Mouse (Mus musculus) left cerebral cortex, adult 2 months (tissue): Measurements from ENCODE around the gene Rpl35a. TPM values are rescaled to one million over a fixed set of nuclear protein-coding genes. Genes with fewer than 3 reads are reported as not detected.
"Not testable (repeated sequence)": the region's sequence is repeated elsewhere in the genome, so short reads cannot be mapped to it uniquely, and the experiment has no call there.

Experiments
- DNase-seq, 2 experiments: peaks; one replicate each; pipeline ENCODE4 v3.0.0; 2021 to 2022; ENCODE audit warnings: low spot score in 2 of 2, mixed read lengths in 1 of 2; ENCODE audit errors: extremely low spot score in 1 of 2
- H3K27ac ChIP-seq: fragments of 200-600 bp; 2 replicates; pipeline ENCODE4 v1.8.1; 2022
- H3K4me3 ChIP-seq: fragments of 200-600 bp; 2 replicates; pipeline ENCODE4 v1.8.1; 2022
- CTCF ChIP-seq: fragments of 200-600 bp; IDR thresholded peaks from 2 replicates; pipeline ENCODE4 v1.8.1; 2022; ENCODE audit warnings: antibody characterized with exemption, mild to moderate bottlenecking, moderate library complexity
- intact Hi-C: fragments of 180-260 bp; cut with DNase I; formaldehyde crosslinking; loops from one replicate; pipeline ENCODE4 v1.15.1; 2025
- total RNA-seq, 2 experiments: library from RNA; stranded (reverse); gene quantifications; 2 replicates each; pipeline ENCODE4 v1.2.3; 2021

Gene Rpl35a
- total RNA-seq, 2 experiments from 2014 or later, result 287 to 307 TPM

DNA sequence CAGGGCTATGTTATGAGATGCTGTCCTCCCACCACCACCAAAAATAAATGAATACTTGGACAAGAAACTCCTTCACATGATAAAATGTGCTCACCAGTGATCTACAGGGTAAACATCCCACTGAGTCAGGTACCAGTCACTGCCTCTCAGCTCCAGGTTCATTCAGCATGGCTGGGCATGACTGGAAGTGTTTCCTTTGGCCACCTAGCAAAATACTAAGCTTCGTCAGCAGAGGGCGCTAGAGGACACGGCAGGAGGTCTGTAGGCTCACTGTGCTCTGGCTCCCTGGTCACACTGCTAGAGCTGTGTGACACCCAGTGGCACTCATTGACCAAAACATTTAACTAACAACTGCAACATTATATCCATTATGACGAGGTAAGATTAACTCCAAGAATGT, 32.5 kb upstream of the Rpl35a start:
- H3K4me3 ChIP-seq, result no peak overlapping the region
- TF ChIP-seq CTCF, result peak; percentile 93
- no peak overlapping the region for H3K27ac ChIP-seq
- DNase-seq, result peak; percentile 77 to 84
- intact Hi-C loops, result loop anchor here (5.0 kb wide), 1 partner anchor 129 kb away; no protein-coding TSS in a partner anchor

DNA sequence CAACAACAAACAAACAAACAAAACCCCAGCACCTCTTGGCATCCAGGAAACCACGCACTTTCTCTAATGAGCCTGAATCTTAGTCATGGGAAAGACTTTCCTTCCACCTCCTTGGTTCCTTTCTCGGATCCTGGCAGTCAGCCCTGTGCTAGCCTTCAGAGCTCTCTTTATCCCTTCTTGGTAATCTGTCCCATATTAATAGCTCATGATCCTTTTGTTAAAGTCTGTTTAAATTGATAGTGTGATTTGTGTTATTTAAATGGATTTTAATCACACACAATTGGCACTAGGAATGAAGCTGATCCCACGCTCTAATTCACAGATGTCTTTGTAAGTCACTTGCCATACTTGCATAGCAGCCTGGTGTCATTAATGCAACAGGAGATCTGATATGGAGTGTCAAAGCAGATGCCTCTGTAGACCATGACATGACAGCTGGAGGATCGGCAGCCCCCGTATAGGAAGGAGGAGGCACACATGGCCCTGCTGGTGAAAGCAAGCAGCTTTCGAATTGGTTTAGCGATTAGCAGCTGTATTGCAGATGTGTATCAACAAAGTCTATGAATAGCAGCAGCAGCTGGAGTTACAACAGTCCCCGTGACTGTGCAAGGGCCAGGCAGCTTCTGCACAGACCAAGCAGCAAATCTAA, 31.7 kb upstream of the Rpl35a start:
- H3K4me3 ChIP-seq, result no peak overlapping the region
- intact Hi-C loops, result loop anchor here (5.0 kb wide), 1 partner anchor 128 kb away; no protein-coding TSS in a partner anchor
- DNase-seq, result no peak
- no peak overlapping the region for H3K27ac ChIP-seq
- TF ChIP-seq CTCF, result no peak

DNA sequence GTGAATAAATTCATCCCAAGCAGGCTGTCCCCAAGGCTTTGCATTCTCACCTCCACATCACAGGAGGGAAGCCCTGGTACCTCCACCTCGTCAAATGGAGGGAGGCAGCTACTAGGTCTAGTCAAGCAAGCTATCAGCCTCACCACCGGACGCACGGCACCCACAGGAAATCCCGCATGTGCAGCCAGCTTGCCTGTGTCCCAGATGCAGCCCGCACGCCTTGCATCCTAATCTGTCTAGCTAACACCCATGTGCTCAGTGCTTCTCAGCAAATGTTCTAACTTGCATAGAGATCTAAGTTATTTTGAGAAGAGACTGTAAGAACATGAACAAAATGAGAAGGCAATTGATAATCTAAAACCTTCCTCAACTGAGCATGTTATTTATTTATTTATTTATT, 29.9 kb upstream of the Rpl35a start:
- TF ChIP-seq CTCF, result no peak
- intact Hi-C loops, result no loop called here
- H3K27ac ChIP-seq, result no peak overlapping the region
- no peak overlapping the region for H3K4me3 ChIP-seq
- no peak for DNase-seq

DNA sequence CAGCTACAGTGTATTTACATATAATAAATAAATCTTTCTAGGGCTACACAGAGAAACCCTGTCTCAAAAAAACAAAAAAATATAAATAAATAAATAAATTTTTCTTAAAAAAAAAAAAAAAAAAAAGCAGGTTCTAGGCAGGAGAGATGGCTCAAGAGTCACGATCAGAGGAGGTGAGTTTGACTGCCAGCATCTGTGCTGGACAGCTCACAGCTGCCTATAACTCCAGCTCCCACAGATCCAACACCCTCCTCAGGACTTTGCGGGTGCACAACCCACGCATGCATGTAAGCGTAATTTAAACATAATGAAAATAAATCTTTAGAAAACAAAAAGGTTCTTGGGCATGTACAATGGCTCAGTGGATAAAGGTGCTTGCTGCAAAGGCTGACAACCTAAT, 20.2 kb upstream of the Rpl35a start:
- H3K27ac ChIP-seq, result no peak overlapping the region
- H3K4me3 ChIP-seq, result no peak overlapping the region
- intact Hi-C loops, result no loop called here
- TF ChIP-seq CTCF, result no peak
- no peak for DNase-seq

DNA sequence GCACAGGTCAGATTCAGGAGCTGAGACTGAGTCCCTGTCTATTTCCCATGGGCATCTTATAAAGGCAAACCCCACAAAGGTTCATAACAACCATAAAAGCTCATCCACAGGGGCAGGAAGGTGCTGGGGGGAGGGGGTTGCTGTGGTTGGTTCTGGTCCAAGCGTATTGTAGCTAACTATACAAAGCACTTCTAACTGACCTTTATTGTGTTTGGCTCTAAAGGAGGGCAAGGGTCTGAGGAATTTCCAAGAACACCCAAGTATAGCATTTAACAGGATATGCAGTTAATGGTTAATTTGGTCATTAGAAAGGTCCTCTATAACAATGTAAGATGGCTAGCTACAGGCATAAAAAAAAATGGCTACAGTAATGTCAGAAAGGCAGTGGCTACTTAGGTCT, 13.6 kb upstream of the Rpl35a start:
- TF ChIP-seq CTCF, result no peak
- Histone ChIP-seq H3K4me3 (no peak overlapping the region), H3K27ac (no peak overlapping the region)
- intact Hi-C loops, result loop anchor here (5.0 kb wide), 1 partner anchor 230 kb away; the partner anchor contains the start of gene Smbd1
- DNase-seq, result no peak

DNA sequence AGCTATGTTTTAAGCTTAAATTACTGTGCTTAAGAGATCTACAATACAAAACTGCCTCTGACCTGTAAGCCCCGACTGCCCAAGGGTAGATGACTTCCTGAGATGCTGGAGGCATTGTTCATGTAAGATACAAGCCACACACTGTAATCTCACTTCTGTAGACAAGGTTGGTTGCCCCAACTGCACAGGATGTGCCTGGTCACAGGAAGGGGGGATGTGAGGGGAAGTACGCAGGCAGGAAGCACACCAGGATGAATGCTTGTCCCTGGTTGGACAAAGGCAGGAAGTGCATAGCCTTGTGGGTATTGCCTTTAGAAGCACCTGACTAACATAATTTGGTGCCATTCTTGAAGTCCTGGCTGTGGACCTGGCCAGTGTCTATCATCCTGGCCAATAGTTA, 13.0 kb upstream of the Rpl35a start:
- TF ChIP-seq CTCF, result no peak
- no peak for DNase-seq
- H3K27ac ChIP-seq, result no peak overlapping the region
- no peak overlapping the region for H3K4me3 ChIP-seq
- intact Hi-C loops, result loop anchor here (5.0 kb wide), 1 partner anchor 231 kb away; the partner anchor contains the start of gene Smbd1

DNA sequence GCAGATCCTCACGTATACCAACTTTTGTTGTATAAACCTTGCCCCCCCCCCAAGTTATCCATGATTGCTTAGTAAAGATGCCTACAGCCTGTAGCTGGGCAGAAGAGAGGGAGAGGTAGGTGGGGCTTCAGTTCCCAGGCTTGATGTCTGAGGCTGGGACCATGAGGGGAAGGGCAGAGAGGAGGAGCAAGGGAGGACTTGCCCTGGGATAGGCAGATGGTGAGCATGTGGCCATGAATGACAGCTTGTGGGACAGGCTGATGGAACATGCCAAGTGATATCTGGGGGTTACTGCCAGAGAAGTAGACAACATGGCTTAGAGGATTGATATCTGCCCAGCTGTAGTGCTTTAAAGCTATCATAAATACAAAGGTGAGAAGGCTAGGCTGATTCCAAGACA, 8.2 kb upstream of the Rpl35a start:
- TF ChIP-seq CTCF, result no peak
- Histone ChIP-seq H3K4me3 (no peak overlapping the region), H3K27ac (no peak overlapping the region)
- no peak for DNase-seq
- intact Hi-C loops, result no loop called here

DNA sequence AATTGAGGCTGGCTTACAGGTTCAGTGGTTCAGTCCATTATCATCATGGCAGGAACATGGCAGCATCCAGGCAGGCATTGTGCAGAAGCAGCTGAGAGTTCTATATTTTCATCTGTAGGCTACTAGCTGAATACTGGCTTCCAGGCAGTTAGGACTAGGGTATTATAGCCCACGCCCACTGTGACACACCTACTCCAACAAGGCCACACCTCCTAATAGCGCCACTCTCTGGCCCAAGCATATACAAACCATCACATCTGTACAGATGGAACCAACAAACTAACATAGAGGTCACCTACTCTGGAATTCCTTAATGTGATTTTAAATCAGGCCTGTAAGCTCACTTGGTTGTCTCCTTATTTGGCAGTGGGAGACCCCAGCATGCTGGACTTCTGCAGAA, 7.6 kb upstream of the Rpl35a start:
- Histone ChIP-seq H3K27ac (no peak overlapping the region), H3K4me3 (no peak overlapping the region)
- no peak for DNase-seq
- intact Hi-C loops, result no loop called here
- TF ChIP-seq CTCF, result no peak

DNA sequence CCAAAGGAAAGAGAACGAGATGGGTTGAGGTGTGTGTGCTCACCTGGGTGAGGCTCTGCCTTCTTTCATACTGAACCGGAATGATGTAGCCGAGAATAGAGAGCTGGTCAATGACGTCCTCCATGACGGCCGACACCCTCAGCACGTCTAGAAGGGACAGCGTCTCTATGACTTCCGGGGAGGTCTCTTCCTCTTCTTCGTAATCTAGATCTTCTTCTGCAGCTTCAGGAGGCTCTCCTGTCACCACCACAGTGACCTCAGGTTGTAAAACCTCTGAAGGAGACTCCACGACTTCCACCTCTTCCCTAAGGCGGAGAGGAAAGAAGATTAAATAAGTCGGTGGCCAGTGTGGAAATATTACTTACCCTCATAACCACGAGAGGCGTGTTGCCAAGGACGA, 6.4 kb upstream of the Rpl35a start:
- intact Hi-C loops, result no loop called here

DNA sequence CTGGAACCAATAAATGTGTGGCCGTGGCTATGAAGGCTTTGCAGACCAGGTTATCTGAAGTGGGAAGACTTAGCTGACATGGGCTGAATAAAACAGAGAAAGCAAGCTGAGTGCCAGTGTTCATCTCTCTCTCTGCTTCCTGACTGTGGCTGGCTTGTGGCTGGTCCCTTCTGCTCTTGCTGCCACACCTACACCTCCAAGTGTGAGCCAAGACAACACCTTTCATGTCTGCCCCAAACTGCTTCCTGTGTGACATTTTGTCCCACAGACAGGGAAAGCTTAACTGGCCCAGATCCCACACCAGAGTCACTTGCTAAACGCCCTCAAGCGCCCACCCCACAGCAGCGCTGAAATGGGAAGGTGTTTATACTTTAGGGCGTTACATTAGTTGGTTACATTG, 3.1 kb upstream of the Rpl35a start:
- H3K4me3 ChIP-seq, result no peak overlapping the region
- intact Hi-C loops, result no loop called here
- no peak for TF ChIP-seq CTCF
- DNase-seq, result no peak
- no peak overlapping the region for H3K27ac ChIP-seq

More for the DNA sequence above, 6.4 kb upstream of the Rpl35a start:
- DNase-seq, result no peak
- Histone ChIP-seq H3K27ac (no peak overlapping the region), H3K4me3 (no peak overlapping the region)
- TF ChIP-seq CTCF, result no peak

DNA sequence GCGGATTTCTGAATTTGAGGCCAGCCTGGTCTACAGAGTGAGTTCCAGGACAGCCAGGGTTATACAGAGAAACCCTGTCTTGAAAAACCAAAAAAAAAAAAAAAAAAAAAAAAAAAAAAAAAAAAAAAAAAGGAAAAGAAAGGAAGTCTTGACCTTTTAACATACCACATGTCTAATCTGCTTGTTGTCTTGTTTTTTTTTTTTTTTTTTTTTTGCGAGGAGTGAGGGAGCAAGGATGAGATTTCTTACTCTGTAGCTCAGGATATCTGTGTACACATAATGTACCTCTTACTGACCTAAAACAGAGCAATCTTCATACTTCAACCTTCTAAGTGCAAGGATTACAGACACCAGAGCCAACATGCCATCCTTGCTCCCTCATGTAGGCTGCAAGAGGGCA, 1.3 kb upstream of the Rpl35a start:
- intact Hi-C loops, result loop anchor here (5.0 kb wide), 1 partner anchor 178 kb away; the partner anchor contains the start of genes Fyttd1 and Rubcn
- not testable (repeated sequence) for H3K27ac ChIP-seq, H3K4me3 ChIP-seq, DNase-seq

DNA sequence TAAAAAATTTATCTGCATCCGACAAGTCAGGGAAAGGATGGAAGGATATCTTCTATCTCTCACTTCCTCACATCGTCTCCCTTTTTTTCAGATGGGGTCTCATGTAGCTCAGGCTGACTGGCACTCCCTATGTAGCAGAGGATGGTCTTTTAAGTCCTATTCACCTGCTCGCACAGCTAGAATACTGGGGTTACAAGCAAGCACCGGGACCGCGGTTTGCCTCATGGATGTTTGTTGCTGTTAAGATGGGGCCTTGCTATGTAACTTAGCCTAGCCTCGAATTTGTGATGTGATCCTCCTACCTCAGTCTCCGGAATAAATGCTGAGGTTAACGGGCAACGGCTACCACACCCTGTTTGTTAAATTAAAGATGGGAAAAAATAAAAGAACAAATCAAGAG, 598 bp upstream of the Rpl35a start:
- TF ChIP-seq CTCF, result no peak
- DNase-seq, result no peak
- no peak overlapping the region for H3K27ac ChIP-seq
- H3K4me3 ChIP-seq, result peak overlapping the region; percentile 100
- intact Hi-C loops, result loop anchor here (2.0 to 5.0 kb wide), 2 partner anchors 129 to 178 kb away; partner anchors contain the start of genes Fyttd1, Osbpl11 and Rubcn

DNA sequence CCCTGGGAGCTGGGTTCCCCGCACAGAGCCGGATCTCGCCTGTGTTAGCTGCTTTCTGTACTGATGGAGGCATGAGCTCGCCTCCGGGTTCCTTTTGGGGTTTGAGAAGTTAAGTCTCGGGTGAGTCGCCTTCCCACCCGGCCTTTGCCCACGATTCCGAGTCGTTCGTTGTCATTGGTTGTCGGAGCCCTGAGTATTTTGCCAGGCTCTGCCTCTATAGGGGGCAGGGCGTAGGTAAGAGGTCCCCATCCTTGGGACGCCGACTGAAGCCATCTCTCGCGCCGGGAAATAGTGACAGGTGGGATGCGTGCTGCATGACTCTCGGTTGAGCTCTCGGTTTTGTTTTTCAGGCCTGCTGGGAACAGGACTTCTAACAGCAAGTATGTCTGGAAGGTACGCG, 533 bp downstream of the Rpl35a start:
- intact Hi-C loops, result loop anchor here (2.0 to 5.0 kb wide), 2 partner anchors 128 to 179 kb away; partner anchors contain the start of genes Fyttd1, Osbpl11 and Rubcn
- Histone ChIP-seq H3K27ac (peak overlapping the region; percentile 100), H3K4me3 (peak overlapping the region; percentile 100)
- DNase-seq, result no peak
- TF ChIP-seq CTCF, result no peak
